Mouse (Mus musculus) stomach, postnatal 0 days (tissue): ENCODE data around the gene Btk. TPM values are rescaled to one million over a fixed set of nuclear protein-coding genes. Genes with fewer than 3 reads are reported as not detected.

Experiments used
- ATAC-seq: fragments of 200-750 bp; cut with Nextera tagmentation; 2 replicates; pipeline ENCODE4 v1.8.0; 2017; ENCODE audit not compliant: low FRiP score, low TSS enrichment
- DNase-seq: peaks from one replicate; pipeline ENCODE4 v3.0.0-alpha.2; 2016; ENCODE audit warnings: low spot score
- H3K27ac ChIP-seq: fragments of 300-500 bp; sonication (generic); replicated peaks from 2 replicates; pipeline ENCODE4 v1.5.1; 2014; ENCODE audit warnings: mild to moderate bottlenecking, control low read depth
- H3K27me3 ChIP-seq: fragments of 300-500 bp; sonication (generic); 2 replicates; pipeline ENCODE4 v1.6.1; 2014; ENCODE audit warnings: low read length; ENCODE audit not compliant: control insufficient read depth, insufficient read depth
- H3K36me3 ChIP-seq: fragments of 300-500 bp; sonication (generic); 2 replicates; pipeline ENCODE4 v1.6.1; 2014; ENCODE audit warnings: low read length, mixed read lengths; ENCODE audit not compliant: control insufficient read depth, insufficient read depth
- H3K4me1 ChIP-seq: fragments of 300-500 bp; sonication (generic); replicated peaks from 2 replicates; pipeline ENCODE4 v1.6.1; 2014; ENCODE audit warnings: antibody characterized with exemption; ENCODE audit not compliant: control insufficient read depth, insufficient read depth
- H3K4me2 ChIP-seq: fragments of 300-500 bp; sonication (generic); replicated peaks from 2 replicates; pipeline ENCODE4 v1.6.1; 2014; ENCODE audit warnings: low read depth, mild to moderate bottlenecking, control low read depth, moderate library complexity
- H3K4me3 ChIP-seq: fragments of 300-500 bp; sonication (generic); 2 replicates; pipeline ENCODE4 v1.5.1; 2014; ENCODE audit warnings: low read depth, low read length, control low read depth
- H3K9ac ChIP-seq: fragments of 300-500 bp; sonication (generic); 2 replicates; pipeline ENCODE4 v1.6.1; 2014; ENCODE audit warnings: mild to moderate bottlenecking, low read length, control low read depth, mixed read lengths
- H3K9me3 ChIP-seq: fragments of 300-500 bp; sonication (generic); 2 replicates; pipeline ENCODE4 v1.6.1; 2016; ENCODE audit warnings: low read length; ENCODE audit not compliant: control insufficient read depth
- CTCF ChIP-seq: IDR thresholded peaks from 2 replicates; pipeline ENCODE4 v1.5.1; 2016; ENCODE audit warnings: antibody characterized with exemption, low read depth, mild to moderate bottlenecking, moderate library complexity
- EP300 ChIP-seq: optimal IDR thresholded peaks from 2 replicates; pipeline ENCODE3; 2016; ENCODE audit warnings: antibody characterized with exemption
- WGBS: fragments of 180-500 bp; shearing (Covaris S2); extraction: QIAGEN DNeasy Blood & Tissue Kit; methylation state at CpG from one replicate; pipeline ENCODE4 v1.1.7; 2014; 5-methylcytosine and 5-hydroxymethylcytosine counted together
- polyA plus RNA-seq: library from polyadenylated mRNA; unstranded; fragments of >200 nt; fragmentation: Nextera tagmentation; extraction: Ambion mirVana; gene quantifications from 2 replicates; pipeline ENCODE4 v1.2.1, GENCODE M21; 2015

The Btk gene
- polyA plus RNA-seq, 1 experiment from 2014 or later: 0.72 TPM

DNA sequence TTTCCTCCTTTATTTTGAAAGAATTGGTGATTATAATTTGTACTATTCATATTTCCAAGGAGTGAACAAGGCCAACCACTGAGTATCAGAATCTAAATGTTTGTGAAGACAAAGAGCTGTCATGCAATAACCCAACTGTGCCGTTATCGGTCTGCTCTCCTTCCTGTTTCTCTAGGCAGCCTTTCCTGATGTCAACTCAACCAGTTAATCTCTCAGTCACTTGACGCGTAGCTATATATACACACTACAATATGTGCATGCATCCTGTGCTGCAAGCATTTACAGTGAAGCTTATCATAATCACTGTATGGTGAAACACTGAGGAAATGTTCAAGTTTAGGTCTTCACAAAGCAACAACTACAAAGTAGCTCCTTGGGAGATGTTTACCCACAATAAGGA is 19.0 kb downstream of the Btk start:
- H3K4me1 ChIP-seq: no peaks in the 10 kb centered on the region
- H3K27me3 ChIP-seq: no peaks in the 10 kb centered on the region
- WGBS: 68% methylated on average over 4 of the region's 4 CpGs
- TF ChIP-seq CTCF (no peak), EP300 (no peak)
- no peaks in the 10 kb centered on the region for H3K9me3 ChIP-seq
- no peak overlapping the region for H3K9ac ChIP-seq
- no peaks in the 10 kb centered on the region for H3K36me3 ChIP-seq
- H3K4me2 ChIP-seq: no peak overlapping the region
- H3K4me3 ChIP-seq: no peak overlapping the region
- no peak for ATAC-seq
- DNase-seq: no peak
- H3K27ac ChIP-seq: no peak overlapping the region

DNA sequence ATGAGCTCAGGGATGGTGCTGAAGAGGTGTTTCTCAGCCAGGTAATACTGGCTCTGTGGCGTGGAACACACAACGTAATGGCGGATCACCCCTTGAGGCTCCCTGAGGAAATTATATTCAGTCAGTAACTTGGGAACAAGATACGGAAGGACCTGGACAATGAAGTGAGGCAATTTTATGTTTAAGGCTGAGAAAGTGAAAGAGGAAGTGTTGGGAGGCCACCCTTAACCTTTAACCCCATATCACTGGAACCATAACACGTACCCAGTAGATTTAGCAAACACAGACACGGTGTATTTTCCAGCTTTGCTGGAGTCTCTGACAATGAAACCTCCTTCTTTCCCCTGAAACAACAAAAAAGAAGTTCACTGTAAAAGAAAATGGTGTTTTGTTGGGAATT is 28.9 kb downstream of the Btk start:
- H3K27me3 ChIP-seq: no peaks in the 10 kb centered on the region
- no peak for DNase-seq
- WGBS: 63% methylated on average over 6 of the region's 6 CpGs

DNA sequence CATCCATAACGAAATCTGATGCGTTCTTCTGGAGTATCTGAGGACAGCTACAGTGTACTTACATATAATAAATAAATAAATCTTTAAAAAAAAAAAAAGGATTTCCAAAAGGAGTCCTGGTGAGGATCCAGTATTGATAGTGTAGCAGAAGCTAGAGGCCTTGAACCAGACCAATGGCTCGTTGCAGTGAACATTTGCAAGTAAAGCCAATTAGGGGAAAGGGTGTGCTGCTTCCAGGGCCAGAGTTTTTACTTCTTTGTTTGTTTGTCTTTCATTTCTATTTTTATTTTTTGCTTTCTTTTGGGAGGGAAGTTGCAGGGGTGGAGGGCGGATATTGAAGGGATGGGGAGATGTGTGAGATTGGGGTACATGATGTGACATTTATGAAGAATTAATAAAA is 30.0 kb downstream of the Btk start:
- H3K9ac ChIP-seq: no peak overlapping the region
- H3K4me1 ChIP-seq: no peaks in the 10 kb centered on the region
- H3K36me3 ChIP-seq: no peaks in the 10 kb centered on the region
- H3K27me3 ChIP-seq: no peaks in the 10 kb centered on the region
- DNase-seq: no peak
- H3K9me3 ChIP-seq: no peaks in the 10 kb centered on the region
- H3K27ac ChIP-seq: no peak overlapping the region
- TF ChIP-seq EP300: no peak
- TF ChIP-seq CTCF: no peak
- no peak overlapping the region for H3K4me2 ChIP-seq
- ATAC-seq: no peak
- H3K4me3 ChIP-seq: no peak overlapping the region
- 81% methylated on average over 4 of the region's 4 CpGs for WGBS

More for the DNA sequence above, 28.9 kb downstream of the Btk start:
- H3K27ac ChIP-seq: no peak overlapping the region
- no peak overlapping the region for H3K4me2 ChIP-seq
- H3K36me3 ChIP-seq: no peaks in the 10 kb centered on the region
- TF ChIP-seq EP300 (no peak), CTCF (no peak)
- no peak overlapping the region for H3K9ac ChIP-seq
- no peak for ATAC-seq
- no peaks in the 10 kb centered on the region for H3K9me3 ChIP-seq
- no peak overlapping the region for H3K4me3 ChIP-seq
- no peaks in the 10 kb centered on the region for H3K4me1 ChIP-seq

DNA sequence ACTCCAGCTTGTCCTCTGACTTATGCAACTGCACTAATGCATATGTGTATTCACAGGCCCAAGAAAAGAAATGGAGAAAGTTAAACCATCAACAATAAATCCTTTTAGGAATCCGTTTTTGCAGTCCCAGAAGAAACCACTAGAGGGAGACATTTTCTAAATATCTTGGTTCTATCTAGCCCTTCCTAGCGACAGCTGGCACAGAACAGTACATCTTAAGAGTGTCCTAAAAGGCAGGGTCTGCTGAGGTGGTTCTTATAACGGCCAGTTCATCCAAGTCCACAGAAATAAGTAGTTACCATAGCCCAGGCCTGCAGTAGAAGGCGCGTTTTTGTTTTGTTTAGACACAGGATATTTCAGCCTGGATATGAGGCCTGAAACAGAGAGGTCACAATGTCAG is 32.5 kb downstream of the Btk start:
- TF ChIP-seq EP300 (no peak), CTCF (peak; percentile 72)
- H3K27me3 ChIP-seq: no peaks in the 10 kb centered on the region
- H3K4me3 ChIP-seq: no peak overlapping the region
- ATAC-seq (no peak), DNase-seq (no peak)
- no peak overlapping the region for H3K4me2 ChIP-seq
- no peak overlapping the region for H3K27ac ChIP-seq
- no peaks in the 10 kb centered on the region for H3K9me3 ChIP-seq
- 16% methylated on average over 5 of the region's 5 CpGs for WGBS
- no peak overlapping the region for H3K9ac ChIP-seq
- H3K4me1 ChIP-seq: no peaks in the 10 kb centered on the region
- H3K36me3 ChIP-seq: no peaks in the 10 kb centered on the region

DNA sequence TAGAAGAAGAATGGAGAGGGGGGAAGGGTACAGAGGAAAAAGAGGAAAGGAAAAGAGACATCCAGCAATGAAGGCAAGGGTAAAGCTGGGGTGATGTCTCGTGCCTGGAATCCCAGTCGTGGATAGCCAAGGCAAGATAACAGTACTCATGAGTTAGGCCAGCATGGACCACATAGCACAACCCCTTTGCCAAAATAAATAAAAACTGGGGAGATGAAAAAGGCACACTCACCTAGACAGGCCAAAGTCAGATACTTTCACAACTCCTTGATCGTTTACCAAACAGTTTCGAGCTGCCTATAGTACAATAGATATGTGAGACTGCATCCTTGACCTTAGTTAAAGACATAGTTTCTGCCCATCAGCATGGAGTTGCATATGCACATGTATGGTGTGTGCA is 36.0 kb downstream of the Btk start:
- Histone ChIP-seq H3K4me2 (no peak overlapping the region), H3K4me3 (no peak overlapping the region), H3K36me3 (no peaks in the 10 kb centered on the region), H3K9me3 (no peaks in the 10 kb centered on the region), H3K27ac (no peak overlapping the region), H3K27me3 (no peaks in the 10 kb centered on the region), H3K9ac (no peak overlapping the region), H3K4me1 (no peaks in the 10 kb centered on the region)
- ATAC-seq (no peak), DNase-seq (no peak)
- 75% methylated on average over 4 of the region's 4 CpGs for WGBS
- TF ChIP-seq EP300 (no peak), CTCF (no peak)

DNA sequence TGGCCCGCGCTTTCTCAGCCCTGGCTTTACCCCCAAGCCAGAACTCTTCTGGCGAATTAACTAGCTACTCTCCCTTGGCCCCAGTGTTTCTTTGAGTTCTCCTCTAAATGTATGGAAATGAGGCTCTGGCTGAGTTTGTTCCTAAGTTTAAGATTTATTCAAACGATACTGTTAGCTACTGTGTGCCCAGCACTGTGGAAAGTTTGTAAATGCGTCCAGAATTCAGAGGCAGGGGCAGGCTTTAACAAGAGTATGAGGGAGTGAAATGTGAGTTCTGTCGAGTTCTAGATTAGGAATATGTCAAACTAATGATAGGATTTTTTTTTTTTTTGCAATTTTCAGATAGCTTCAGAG is 41.4 kb downstream of the Btk start:
- ATAC-seq (0 out of 2 replicates have a peak, but pooled peaks have one; percentile 8), DNase-seq (no peak)
- Histone ChIP-seq H3K9ac (peak overlapping the region; percentile 61; the same call in 1 of the 2 replicates), H3K27ac (peak overlapping the region; percentile 88), H3K4me2 (peak overlapping the region; percentile 44), H3K9me3 (no peaks in the 10 kb centered on the region), H3K27me3 (no peaks in the 10 kb centered on the region), H3K4me1 (no peaks in the 10 kb centered on the region), H3K4me3 (peak overlapping the region; percentile 47), H3K36me3 (no peaks in the 10 kb centered on the region)
- TF ChIP-seq EP300 (no peak), CTCF (no peak)
- 19% methylated on average over 6 of the region's 6 CpGs for WGBS
